Comparison of ENCODE assay signal across 7 mouse cellular contexts in genomic region chrX:8131393-8131792, GRCm38 (mm10). TPM values are rescaled to one million over a fixed set of nuclear protein-coding genes. Genes with fewer than 3 reads are reported as not detected.
DNase-seq lines count a peak whose midpoint lies in the region; ATAC-seq and TF ChIP-seq lines count a peak whose summit lies in the region.

No protein-coding gene starts in this region.

- ATAC-seq in lung, embryonic 16.5 days (ENCODE audit: low read depth): no peak
- ATAC-seq in forebrain, embryonic 12.5 days (ENCODE audit: low FRiP score): no peak
- no peak for ATAC-seq in inflammation-experienced regulatory T-cells, adult 6 months

- no peak for DNase-seq in lung, postnatal 25 days (ENCODE audit: low spot score)
- no peak for DNase-seq in limb, embryonic 10.5 days (ENCODE audit: low spot score)
- DNase-seq in frontal cortex, postnatal 14 days (ENCODE audit: low spot score in 2 of 2): no peak

- no peak for TF ChIP-seq CTCF in olfactory bulb, adult 2 months (IDR thresholded peaks at IDR 0.05; ENCODE audit: insufficient read depth, low read depth, low read length)

- H3K4me2 ChIP-seq in lung, embryonic 16.5 days (ENCODE audit: low read depth, low read length): peak overlapping the region; percentile 56
- H3K4me2 ChIP-seq in forebrain, embryonic 12.5 days: peak overlapping the region; percentile 56

- no peak for TF ChIP-seq POLR2A in olfactory bulb, adult 2 months (IDR thresholded peaks at IDR 0.05; ENCODE audit: insufficient read depth, low read depth, low read length)

- 89% methylated on average over 17 of the region's 17 CpGs for WGBS in lung, embryonic 16.5 days
- WGBS in forebrain, embryonic 12.5 days: 91% methylated on average over 17 of the region's 17 CpGs
- WGBS in limb, embryonic 10.5 days: 89% methylated on average over 17 of the region's 17 CpGs
- 93% methylated on average over 17 of the region's 17 CpGs for WGBS in olfactory bulb, adult 2 months

- no peak overlapping the region for H3K27ac ChIP-seq in lung, embryonic 16.5 days (ENCODE audit: low read length)
- H3K27ac ChIP-seq in forebrain, embryonic 12.5 days: 0 out of 2 replicates have a peak overlapping the region, but pooled peaks have one; percentile 95
- H3K27ac ChIP-seq in limb, embryonic 10.5 days: peak overlapping the region; percentile 36; the same call in 1 of the 2 replicates
- no peak overlapping the region for H3K27ac ChIP-seq in olfactory bulb, adult 2 months (ENCODE audit: insufficient read depth, low read depth, low read length)

- H3K4me1 ChIP-seq in lung, embryonic 16.5 days (replicated peaks; ENCODE audit: control insufficient read depth, insufficient read depth, low read length): no peaks in the 10 kb centered on the region
- no peaks in the 10 kb centered on the region for H3K4me1 ChIP-seq in forebrain, embryonic 12.5 days
- 0 out of 2 replicates have a peak, but pooled peaks cover 4% of the 10 kb centered on the region for H3K4me1 ChIP-seq in limb, embryonic 10.5 days
- peaks cover 5% of the 10 kb centered on the region; the same call in 1 of the 2 replicates for H3K4me1 ChIP-seq in olfactory bulb, adult 2 months (ENCODE audit: control insufficient read depth, insufficient read depth, low read length)

- no peaks in the 10 kb centered on the region for H3K9me3 ChIP-seq in lung, embryonic 16.5 days (ENCODE audit: control insufficient read depth, low read length)
- no peaks in the 10 kb centered on the region for H3K9me3 ChIP-seq in forebrain, embryonic 12.5 days
- no peaks in the 10 kb centered on the region for H3K9me3 ChIP-seq in limb, embryonic 10.5 days (replicated peaks)

- H3K36me3 ChIP-seq in lung, embryonic 16.5 days (ENCODE audit: control insufficient read depth, insufficient read depth, low read length): peaks cover 4% of the 10 kb centered on the region; the same call in 1 of the 2 replicates
- H3K36me3 ChIP-seq in forebrain, embryonic 12.5 days (replicated peaks): no peaks in the 10 kb centered on the region; the same call in none of the 2 replicates
- H3K36me3 ChIP-seq in limb, embryonic 10.5 days: peaks cover 22% of the 10 kb centered on the region

- H3K27me3 ChIP-seq in lung, embryonic 16.5 days (ENCODE audit: control insufficient read depth, insufficient read depth, low read depth, low read length): no peaks in the 10 kb centered on the region
- no peaks in the 10 kb centered on the region for H3K27me3 ChIP-seq in forebrain, embryonic 12.5 days
- no peaks in the 10 kb centered on the region for H3K27me3 ChIP-seq in limb, embryonic 10.5 days (ENCODE audit: low read depth, poor library complexity, severe bottlenecking)

- no peak overlapping the region for H3K9ac ChIP-seq in lung, embryonic 16.5 days (ENCODE audit: low read length)
- H3K9ac ChIP-seq in forebrain, embryonic 12.5 days: no peak overlapping the region

- peak overlapping the region; percentile 63 for H3K4me3 ChIP-seq in lung, embryonic 16.5 days (ENCODE audit: low read length)
- H3K4me3 ChIP-seq in forebrain, embryonic 12.5 days (replicated peaks): peak overlapping the region; percentile 49
- H3K4me3 ChIP-seq in limb, embryonic 10.5 days: peak overlapping the region; percentile 60
- H3K4me3 ChIP-seq in olfactory bulb, adult 2 months (ENCODE audit: insufficient read depth, low read depth, low read length): peak overlapping the region; percentile 29

RNA-seq across cellular contexts. Expression of gene Wdr13, which starts 1.3 kb away (rescaled TPM):
- polyA plus RNA-seq in lung, embryonic 16.5 days (2015; fragmentation: Nextera tagmentation; extraction: Ambion mirVana): 25.4 and 26.0 TPM in 2 replicates
- polyA plus RNA-seq in forebrain, embryonic 12.5 days (2016; fragmentation: Nextera tagmentation; extraction: Ambion mirVana): 38.6 and 39.1 TPM in 2 replicates
- polyA plus RNA-seq in limb, embryonic 10.5 days (2016; fragmentation: Nextera tagmentation; extraction: Ambion mirVana): 13.9 and 18.7 TPM in 2 replicates
- polyA plus RNA-seq in olfactory bulb, adult 2 months (2012; ENCODE audit: insufficient read depth, insufficient read length, low replicate concordance, missing spikeins): 69.5 TPM in 1 of 2 replicates, not detected in the other
- 10 to 100 TPM; 13.8 to 20.4 (median 19.5) TPM for polyA plus RNA-seq in inflammation-experienced regulatory T-cells, adult 6 months (2017; shearing (Covaris generic))

RNA-seq across cellular contexts. Expression of gene Rbm3, which starts 14.3 kb away (rescaled TPM):
- 464 and 486 TPM in 2 replicates for polyA plus RNA-seq in lung, embryonic 16.5 days (2015; fragmentation: Nextera tagmentation; extraction: Ambion mirVana)
- polyA plus RNA-seq in forebrain, embryonic 12.5 days (2016; fragmentation: Nextera tagmentation; extraction: Ambion mirVana): 484 and 498 TPM in 2 replicates
- 505 and 510 TPM in 2 replicates for polyA plus RNA-seq in limb, embryonic 10.5 days (2016; fragmentation: Nextera tagmentation; extraction: Ambion mirVana)
- 332 TPM in 1 of 2 replicates, not detected in the other for polyA plus RNA-seq in olfactory bulb, adult 2 months (2012; ENCODE audit: insufficient read depth, insufficient read length, low replicate concordance, missing spikeins)
- 100 to 1,000 TPM; 601 to 807 (median 769) TPM for polyA plus RNA-seq in inflammation-experienced regulatory T-cells, adult 6 months (2017; shearing (Covaris generic))

RNA-seq across cellular contexts. Expression of gene Was, which starts 41.1 kb away (rescaled TPM):
- polyA plus RNA-seq in lung, embryonic 16.5 days (2015; fragmentation: Nextera tagmentation; extraction: Ambion mirVana): 0.70 and 0.79 TPM in 2 replicates
- 0.09 and 0.17 TPM in 2 replicates for polyA plus RNA-seq in forebrain, embryonic 12.5 days (2016; fragmentation: Nextera tagmentation; extraction: Ambion mirVana)
- polyA plus RNA-seq in limb, embryonic 10.5 days (2016; fragmentation: Nextera tagmentation; extraction: Ambion mirVana): 0.14 and 0.18 TPM in 2 replicates
- polyA plus RNA-seq in olfactory bulb, adult 2 months (2012; ENCODE audit: insufficient read depth, insufficient read length, low replicate concordance, missing spikeins): not detected in 2 replicates
- 10 to 100 TPM; 18.3 to 24.3 (median 22.3) TPM for polyA plus RNA-seq in inflammation-experienced regulatory T-cells, adult 6 months (2017; shearing (Covaris generic))

RNA-seq across cellular contexts. Expression of gene Tbc1d25, which starts 44.6 kb away (rescaled TPM):
- 13.0 and 14.2 TPM in 2 replicates for polyA plus RNA-seq in lung, embryonic 16.5 days (2015; fragmentation: Nextera tagmentation; extraction: Ambion mirVana)
- 13.5 and 14.3 TPM in 2 replicates for polyA plus RNA-seq in forebrain, embryonic 12.5 days (2016; fragmentation: Nextera tagmentation; extraction: Ambion mirVana)
- 12.5 and 12.7 TPM in 2 replicates for polyA plus RNA-seq in limb, embryonic 10.5 days (2016; fragmentation: Nextera tagmentation; extraction: Ambion mirVana)
- not detected in 2 replicates for polyA plus RNA-seq in olfactory bulb, adult 2 months (2012; ENCODE audit: insufficient read depth, insufficient read length, low replicate concordance, missing spikeins)
- 1 to 10 TPM; 2.5 to 4.1 (median 3.7) TPM for polyA plus RNA-seq in inflammation-experienced regulatory T-cells, adult 6 months (2017; shearing (Covaris generic))

RNA-seq across cellular contexts. Expression of gene Suv39h1, which starts 56.8 kb away (rescaled TPM):
- 56.0 and 63.6 TPM in 2 replicates for polyA plus RNA-seq in lung, embryonic 16.5 days (2015; fragmentation: Nextera tagmentation; extraction: Ambion mirVana)
- 83.3 and 87.9 TPM in 2 replicates for polyA plus RNA-seq in forebrain, embryonic 12.5 days (2016; fragmentation: Nextera tagmentation; extraction: Ambion mirVana)
- 106 and 111 TPM in 2 replicates for polyA plus RNA-seq in limb, embryonic 10.5 days (2016; fragmentation: Nextera tagmentation; extraction: Ambion mirVana)
- polyA plus RNA-seq in olfactory bulb, adult 2 months (2012; ENCODE audit: insufficient read depth, insufficient read length, low replicate concordance, missing spikeins): not detected in 2 replicates
- polyA plus RNA-seq in inflammation-experienced regulatory T-cells, adult 6 months (2017; shearing (Covaris generic)): 10 to 100 TPM; 14.7 to 26.1 (median 20.7) TPM

Comparison
In these comparisons a context has a peak if more than half of its experiments do, and no peak if none do; other contexts are left out.
1. H3K27ac ChIP-seq: peak in forebrain, embryonic 12.5 days (single experiment) and limb, embryonic 10.5 days (single experiment); none in lung, embryonic 16.5 days (single experiment) and olfactory bulb, adult 2 months (single experiment).
2. RNA of gene Was, which starts 41.1 kb away (polyA plus RNA-seq): 18.3 to 24.3 TPM in inflammation-experienced regulatory T-cells, adult 6 months; 0.70 to 0.79 TPM in lung, embryonic 16.5 days, 0.14 to 0.18 TPM in limb, embryonic 10.5 days, 0.09 to 0.17 TPM in forebrain, embryonic 12.5 days and not detected in olfactory bulb, adult 2 months; every median in the first group is over 10 times any median in the second.
3. Peak in every context shown above with its lines, with median percentiles within 50 percentile points of each other: H3K4me3 ChIP-seq.